Mouse (Mus musculus) CH12F3 (cell line): ENCODE results near the gene Gm45713.
"Not testable (repeated sequence)": the region's sequence is repeated elsewhere in the genome, so short reads cannot be mapped to it uniquely, and the experiment has no call there.

ENCODE experiments used
- in situ Hi-C: fragments of 300-500 bp; cut with MboI; formaldehyde crosslinking; loops from 2 replicates; pipeline ENCODE4 v1.14.3; 2020; ENCODE audit warnings: low sequenced_read_pairs

The Gm45713 gene

DNA sequence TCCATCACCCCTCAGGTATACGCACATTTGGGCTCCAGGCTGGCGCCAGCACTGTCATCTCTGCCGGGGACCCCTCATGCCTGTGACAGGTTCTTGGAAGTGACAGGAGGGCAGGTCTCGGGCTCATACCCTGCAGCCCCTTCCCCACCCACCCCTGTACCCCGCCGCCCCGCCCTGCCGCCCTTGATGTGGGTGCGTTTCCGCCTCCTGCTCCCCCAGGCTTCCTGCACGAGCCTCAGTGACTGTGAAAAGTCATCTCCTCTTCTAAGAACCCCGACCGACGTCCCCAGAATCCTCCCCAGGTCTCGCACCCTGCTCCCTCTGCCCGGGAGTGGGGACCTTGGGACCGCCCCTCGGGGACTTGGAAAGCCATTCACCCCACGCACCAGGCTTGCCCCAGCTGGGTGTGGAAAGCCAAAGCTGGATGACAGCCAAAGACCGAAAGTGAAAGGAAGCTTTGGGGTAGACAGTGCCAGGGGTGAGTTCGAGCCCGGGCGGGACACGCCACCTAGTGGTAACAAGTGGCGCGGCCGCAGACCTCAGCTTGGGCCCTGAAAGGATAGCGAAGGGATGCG lies at the start of gene Gm45713, which contains the start of gene Flt3l:
TSS of gene Gm45713 (minus strand) at position 239 of the 575 bp plus-strand sequence.
TSS of gene Flt3l (minus strand) at position 440 of the 575 bp plus-strand sequence.
- in situ Hi-C loops: no loop called here

DNA sequence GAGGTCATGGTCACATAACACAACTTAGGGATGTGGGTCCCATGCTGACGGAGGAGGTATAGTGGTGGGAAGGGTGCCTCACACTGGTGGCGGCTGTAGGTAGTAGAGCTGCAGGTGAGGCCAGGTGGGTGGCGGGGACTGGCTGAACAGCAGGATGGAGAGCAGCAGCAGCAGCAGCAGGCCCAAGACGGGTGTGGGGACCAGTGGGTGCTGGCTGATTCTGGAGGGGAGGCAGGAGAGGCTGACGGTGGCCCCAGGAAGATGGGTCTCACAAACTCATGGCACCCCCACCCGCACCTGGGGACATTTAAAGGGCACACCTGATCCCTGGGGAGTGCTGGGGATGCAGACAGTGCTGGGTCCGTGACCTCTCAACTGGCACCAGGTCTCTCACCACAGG lies 47.6 kb upstream of the Gm45713 start:
- in situ Hi-C loops: no loop called here

DNA sequence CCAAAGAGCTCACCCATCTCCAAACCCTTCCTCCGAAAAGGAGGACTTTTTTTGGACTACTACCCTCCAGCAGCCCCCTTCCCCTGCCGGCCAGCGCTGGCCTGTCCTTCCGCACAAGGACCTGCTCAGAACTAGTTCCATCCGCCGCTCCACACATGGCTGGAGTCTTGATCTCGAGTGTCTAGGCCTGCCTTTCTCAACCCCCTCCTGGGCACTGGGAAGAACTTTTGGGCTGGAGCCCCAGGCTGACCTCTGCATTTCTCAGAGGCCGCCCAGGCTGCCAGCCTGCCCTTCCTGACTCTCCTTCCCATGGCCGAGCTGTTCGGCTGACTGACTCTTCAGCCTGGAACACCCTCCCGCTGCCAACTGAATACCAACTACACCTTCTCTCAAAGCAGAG lies 46.6 kb upstream of the Gm45713 start:
- in situ Hi-C loops: no loop called here

DNA sequence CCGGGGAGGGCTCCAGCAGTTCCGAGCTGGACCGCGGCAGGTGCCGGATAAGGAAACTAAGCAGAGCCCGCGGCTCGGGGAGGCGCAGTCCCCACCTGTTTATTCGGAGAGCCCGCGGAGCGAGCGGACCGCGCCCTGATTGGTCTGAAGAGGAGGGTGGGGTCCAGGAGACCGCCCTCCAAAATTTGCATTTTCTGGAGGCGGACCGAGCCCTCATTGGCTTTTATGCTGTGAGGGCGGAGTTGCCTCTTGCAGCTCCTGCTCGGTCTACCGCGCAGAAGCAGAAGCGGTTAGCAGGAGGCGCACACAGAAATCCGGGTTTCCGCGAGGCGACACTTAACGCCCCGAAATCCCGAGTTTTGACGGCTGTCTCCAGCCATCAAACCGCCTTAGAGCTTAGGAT lies 46.2 kb upstream of the Gm45713 start:
- in situ Hi-C loops: no loop called here

DNA sequence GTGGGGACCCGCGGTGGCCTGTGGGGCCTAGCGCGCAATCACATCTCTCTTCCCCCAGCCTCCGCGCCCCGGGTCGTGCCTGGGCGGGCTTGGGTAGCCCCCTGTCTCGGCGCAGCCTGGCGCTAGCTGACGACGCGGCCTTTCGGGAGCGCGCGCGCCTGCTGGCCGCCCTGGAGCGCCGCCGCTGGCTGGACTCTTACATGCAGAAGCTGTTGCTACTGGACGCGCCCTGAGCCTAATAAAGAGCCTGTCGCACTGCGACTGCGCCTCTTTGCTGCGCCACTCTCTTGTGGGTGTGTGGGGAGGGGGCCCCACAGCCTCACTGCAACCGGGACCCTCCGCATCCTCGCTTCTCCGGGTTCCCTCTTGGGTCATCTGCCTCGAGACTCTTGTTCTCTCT lies 45.5 kb upstream of the Gm45713 start:
- in situ Hi-C loops: no loop called here

DNA sequence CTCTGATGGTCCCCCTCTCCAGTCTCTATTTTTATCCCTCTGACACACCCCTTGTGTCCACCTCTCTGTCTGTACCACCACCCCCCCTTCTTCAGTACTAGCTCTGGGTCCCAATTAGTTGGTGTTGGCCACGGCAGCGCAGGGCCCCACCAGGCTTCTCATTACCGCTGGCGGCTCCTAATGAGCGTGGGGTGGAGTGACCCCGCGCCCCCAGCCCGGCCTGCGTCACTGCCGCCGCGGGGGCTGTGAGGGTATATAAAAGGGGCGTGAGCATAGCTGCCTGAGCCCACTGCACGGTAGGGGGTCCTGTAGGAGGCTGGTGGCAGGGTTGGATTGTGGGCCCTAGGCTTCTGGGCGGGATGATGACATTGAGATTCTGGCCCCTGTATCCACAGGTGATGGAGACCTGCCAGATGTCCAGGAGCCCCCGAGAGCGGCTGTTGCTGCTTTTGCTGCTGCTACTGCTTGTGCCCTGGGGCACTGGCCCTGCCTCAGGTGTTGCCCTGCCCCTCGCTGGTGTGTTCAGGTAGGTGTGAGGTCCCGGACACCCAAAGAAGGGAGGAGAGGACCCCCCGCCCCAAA lies 45.0 kb upstream of the Gm45713 start, which contains the start of gene Pth2:
TSS of gene Pth2 (plus strand) at position 100 of the 582 bp plus-strand sequence.
- in situ Hi-C loops: no loop called here

DNA sequence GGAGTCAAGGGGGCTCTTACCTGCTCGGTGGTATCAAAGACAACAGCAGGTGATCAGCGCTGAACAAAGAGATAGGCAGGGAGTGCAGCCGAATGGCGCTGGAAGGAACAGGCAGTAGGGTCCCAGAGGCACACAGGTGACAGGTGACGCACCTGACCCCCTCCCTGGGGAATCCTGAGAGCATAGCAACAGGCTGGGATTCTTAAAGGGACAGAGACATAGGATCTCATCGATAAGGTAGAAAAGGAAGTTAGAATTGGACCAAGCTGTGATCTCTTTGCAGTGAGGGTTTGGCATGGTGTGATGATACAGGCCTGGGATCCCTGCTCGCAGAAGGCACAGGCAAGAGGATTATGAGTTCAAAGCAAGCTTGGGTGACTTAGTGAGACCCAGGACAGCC lies 43.4 kb upstream of the Gm45713 start, which contains the start of gene Gfy:
TSS of gene Gfy (minus strand) at position 101 of the 400 bp plus-strand sequence.
- in situ Hi-C loops: no loop called here

DNA sequence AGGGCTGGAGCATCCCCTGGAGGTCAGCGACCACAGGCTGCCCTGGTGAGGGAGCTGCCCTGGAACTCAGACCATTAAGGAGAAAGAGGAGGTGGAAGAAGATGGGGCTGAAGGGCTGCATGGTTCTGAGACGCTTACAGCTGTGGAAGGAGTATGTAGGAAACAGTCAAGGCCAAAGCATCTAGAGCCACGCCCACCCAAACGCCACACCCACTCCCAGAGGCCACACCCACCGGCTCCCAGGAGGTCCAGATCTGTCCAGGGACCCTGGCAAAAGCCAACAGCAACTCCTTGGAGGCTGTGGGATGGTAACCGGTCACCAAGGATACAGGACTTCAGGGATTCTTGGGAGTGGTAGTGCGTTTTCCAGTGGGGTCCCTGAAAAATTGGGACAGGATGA lies 42.5 kb upstream of the Gm45713 start:
- in situ Hi-C loops: no loop called here

DNA sequence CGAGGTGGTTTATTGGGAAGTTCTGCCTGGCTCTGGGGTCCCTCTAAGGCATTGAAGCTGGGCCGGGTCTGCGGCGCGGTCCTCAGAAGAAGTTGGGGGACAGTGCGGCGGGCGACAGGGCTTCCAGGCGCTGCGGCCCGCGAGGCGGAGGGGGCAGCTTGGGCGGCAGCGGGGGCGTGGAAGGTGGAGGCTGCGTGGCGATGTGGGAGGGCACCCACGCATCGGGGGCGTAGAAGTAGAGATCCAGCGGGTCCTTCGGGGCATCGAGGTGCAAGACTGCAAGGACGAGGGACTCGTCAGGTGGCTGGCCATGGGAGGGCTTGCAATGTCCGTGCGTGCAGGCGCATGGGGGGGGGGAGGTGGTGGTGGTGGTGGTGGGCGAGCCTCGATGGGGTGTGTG lies 40.3 kb upstream of the Gm45713 start:
- in situ Hi-C loops: no loop called here

DNA sequence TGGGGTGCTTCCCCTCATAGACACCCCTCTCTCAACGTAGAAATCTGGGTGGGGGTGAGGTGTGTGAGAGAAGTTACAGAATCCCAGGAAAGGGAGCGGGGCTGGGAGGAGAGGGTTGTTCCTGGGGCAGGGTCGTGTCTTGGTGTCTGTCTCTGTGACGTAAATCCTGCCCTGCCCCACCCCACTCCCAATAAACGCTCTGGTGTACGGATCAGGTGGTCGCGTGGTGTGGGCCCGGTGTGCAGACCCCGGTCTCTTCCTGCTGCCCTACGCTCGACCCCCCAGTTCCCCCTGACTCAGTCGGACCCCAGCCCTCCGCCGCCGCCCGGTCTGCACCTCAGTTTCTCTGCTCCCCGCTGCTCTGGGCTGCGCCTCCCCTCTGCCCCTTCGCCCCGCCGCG lies 39.9 kb upstream of the Gm45713 start:
- in situ Hi-C loops: no loop called here

DNA sequence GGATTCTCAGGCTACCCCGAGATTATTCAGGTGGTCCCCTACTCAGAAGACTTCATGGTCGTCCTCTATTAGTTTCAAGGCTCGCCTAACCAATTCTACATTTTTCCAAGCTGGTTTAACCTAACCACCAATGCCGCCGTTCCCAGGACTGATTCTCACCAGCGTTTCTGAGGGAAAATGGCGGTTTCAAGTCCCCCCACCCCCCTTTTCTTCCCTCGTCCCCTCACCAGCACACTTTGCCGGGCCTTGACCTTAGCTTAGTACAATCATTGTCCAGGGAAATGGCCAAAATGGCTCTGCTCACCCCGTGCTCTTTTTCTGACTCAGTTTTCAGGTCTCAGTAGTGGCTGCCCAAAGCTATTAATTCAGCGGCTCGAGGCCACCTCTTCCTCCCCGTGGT lies 39.4 kb upstream of the Gm45713 start:
- in situ Hi-C loops: no loop called here

DNA sequence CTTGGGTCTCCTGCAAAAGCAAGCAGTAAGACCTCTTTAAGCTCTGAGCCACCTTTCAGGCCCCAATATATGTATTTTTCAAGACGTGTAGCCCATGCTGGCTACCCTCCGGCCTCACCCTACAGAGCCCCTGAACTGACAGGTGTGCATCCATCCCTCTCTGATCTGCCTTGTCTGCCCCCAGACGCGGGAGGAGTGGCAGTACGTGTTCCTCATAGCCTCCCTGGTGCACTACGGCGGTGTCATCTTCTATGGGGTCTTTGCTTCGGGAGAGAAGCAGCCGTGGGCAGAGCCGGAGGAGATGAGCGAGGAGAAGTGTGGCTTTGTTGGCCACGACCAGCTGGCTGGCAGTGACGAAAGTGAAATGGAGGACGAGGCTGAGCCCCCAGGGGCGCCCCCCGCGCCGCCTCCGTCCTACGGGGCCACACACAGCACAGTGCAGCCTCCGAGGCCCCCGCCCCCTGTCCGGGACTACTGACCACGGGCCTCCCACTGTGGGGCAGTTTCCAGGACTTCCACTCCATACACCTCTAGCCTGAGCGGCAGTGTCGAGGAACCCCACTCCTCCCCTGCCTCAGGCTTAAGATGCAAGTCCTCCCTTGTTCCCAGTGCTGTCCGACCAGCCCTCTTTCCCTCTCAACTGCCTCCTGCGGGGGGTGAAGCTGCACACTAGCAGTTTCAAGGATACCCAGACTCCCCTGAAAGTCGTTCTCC lies 38.7 kb upstream of the Gm45713 start:
- in situ Hi-C loops: no loop called here

DNA sequence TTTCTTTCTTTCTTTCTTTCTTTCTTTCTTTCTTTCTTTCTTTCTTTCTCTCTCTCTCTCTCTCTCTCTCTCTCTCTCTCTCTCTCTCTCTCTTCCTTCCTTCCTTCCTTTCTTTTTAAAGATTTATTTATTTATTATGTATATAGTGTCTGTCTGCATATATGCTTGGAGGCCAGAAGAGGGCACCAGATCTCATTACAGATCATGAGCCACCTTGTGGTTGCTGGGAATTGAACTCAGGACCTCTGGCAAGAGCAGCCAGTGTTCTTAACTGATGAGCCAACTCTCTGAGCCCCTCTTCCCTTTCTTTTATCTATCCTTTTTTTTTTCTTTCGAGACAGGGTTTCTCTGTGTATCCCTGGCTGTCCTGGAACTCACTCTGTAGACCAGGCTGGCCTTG lies 37.7 kb upstream of the Gm45713 start:
- in situ Hi-C loops: not testable (repeated sequence)

DNA sequence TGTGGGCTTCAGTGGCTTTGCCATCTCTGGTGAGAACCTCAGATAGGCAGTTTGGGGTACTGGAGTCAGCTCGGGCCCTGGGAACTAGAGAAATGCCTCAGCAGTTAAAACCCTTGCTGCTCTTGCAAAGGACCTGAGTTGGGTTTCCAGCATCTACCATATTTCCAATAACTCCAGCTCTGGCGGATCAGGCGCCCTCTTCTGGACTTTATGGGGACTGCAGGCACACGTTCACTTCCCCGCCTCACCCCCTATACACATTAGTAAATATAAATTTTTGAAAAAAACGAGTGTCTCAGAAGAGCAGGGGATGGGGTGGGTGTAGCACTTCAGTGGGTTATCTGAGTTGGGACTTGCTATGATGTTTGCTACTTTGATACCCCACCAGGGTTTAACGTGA lies 36.9 kb upstream of the Gm45713 start:
- in situ Hi-C loops: no loop called here

DNA sequence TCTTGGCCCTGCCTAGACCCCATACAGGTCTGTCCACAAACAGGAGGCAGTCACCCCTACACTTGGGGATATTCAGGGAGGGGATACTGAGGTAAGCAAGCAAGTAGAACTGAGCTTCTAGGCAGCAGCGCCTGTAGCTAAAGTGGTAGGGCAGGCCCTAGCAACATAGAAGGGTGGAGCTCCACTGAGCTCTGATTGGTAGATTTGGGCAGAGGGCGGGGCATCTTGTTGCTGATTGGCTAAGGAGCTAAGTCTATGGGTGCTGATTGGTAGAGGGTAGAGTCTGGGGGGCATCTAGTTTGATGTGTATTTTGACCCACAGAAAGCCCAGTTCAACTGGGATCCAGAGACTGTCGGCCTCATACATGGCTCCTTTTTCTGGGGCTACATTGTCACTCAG lies 33.5 kb upstream of the Gm45713 start:
- in situ Hi-C loops: no loop called here

DNA sequence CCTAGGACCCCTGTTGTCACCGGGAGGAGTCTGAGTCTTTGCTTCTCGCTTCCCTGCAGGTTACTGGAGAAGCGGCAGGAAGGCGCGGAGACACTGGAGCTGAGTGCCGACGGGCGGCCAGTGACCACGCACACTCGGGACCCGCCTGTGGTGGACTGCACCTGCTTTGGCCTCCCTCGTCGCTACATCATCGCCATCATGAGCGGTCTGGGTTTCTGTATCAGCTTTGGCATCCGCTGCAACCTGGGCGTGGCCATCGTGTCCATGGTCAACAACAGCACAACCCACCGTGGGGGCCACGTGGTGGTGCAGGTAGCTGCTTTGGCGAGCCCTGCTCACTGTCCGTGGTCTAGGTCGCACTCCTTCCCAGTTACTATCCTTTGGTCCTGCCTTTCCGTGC lies 32.6 kb upstream of the Gm45713 start:
- in situ Hi-C loops: no loop called here

DNA sequence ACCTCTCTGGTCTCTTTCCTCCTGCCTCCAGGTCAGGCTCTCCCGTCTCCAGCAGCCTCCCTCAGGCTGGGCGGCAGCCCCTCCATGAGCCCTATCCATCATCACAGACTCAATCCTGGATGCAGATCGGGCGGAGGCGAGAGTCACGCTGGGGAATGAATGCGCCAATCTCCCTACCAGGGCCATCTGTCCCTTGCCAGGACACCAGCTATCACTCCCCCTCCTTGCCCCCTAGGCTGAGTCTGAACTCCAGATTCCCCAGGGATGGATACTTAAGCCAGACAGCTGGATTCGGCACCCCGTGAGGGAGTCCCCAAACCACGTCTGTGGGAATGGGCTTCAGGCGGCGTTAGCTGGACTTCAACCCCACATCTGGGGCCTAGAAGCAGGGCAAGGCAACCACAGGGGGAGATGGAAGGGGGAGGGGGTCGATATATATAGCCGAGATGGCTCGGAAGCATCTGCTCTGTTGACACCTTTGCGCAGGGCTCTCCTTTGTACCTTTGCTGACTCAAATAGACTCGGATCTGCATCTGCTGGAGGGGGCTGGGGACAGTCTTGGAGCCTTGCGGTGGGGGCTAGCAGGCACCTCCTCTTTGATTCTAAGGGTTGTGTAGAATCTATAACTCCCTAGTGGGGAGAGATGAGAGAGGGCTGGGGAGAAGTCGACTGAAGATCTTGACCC lies 31.9 kb upstream of the Gm45713 start:
- in situ Hi-C loops: no loop called here

DNA sequence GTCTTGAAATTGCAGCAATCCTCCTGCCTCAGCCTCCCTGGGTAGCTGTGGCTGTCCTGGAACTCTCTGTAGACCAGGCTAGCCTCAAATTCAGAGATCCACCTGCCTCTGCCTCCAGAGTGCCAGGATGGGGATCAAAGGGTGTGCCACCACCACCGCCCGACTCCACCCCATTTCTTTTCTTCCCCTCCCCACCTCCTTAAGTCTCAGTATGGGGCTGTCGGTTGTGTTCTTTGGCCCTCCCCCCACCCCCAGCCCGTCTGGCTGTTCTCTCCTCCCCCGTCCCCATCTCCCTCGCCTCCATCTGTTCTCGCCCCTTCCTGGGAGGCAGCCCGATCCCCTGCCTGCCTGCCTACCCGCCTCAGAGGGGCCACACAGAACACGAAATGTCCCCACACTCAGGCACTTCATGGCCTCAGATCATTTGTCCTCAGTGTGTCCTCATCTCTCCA lies 30.9 kb upstream of the Gm45713 start:
- in situ Hi-C loops: no loop called here

DNA sequence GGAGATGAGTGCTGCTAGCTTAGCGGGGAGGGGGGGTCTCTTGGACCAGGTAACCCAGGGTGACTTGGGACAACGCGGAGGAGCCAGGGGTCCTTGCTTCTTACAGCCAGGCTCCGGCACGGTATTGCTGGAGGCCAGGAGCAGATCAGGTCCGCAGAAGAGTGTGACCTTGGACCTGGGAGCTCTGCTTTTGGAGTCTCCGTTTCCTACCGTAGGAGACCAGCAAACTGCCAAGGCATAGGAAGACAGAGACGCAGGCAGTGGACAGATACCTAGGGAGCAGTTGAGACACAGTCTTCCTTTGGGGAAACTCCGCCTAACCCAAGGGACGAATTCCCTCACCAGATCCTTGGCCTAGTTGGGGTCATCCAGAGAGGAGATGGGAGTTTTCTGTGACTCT lies 29.7 kb upstream of the Gm45713 start:
- in situ Hi-C loops: no loop called here

DNA sequence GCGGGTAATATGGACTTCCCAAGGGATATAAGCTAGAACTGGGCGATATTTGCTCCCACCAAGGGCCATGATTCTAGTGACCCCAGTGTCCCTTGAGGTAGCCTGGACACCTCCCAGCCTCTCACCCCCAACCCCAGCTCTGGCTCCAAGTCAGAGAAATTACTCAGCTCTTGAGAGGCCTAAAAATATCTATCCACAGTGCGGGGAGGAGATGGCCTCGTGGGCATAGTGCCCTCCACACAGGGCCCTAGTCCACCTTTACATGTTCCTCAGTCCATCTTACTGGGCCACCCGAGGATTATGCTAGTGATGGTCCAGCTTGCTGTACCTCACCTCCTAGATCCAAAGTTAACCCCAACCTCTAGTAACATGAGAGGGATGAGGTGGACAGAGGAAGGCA lies 28.8 kb upstream of the Gm45713 start:
- in situ Hi-C loops: no loop called here

DNA sequence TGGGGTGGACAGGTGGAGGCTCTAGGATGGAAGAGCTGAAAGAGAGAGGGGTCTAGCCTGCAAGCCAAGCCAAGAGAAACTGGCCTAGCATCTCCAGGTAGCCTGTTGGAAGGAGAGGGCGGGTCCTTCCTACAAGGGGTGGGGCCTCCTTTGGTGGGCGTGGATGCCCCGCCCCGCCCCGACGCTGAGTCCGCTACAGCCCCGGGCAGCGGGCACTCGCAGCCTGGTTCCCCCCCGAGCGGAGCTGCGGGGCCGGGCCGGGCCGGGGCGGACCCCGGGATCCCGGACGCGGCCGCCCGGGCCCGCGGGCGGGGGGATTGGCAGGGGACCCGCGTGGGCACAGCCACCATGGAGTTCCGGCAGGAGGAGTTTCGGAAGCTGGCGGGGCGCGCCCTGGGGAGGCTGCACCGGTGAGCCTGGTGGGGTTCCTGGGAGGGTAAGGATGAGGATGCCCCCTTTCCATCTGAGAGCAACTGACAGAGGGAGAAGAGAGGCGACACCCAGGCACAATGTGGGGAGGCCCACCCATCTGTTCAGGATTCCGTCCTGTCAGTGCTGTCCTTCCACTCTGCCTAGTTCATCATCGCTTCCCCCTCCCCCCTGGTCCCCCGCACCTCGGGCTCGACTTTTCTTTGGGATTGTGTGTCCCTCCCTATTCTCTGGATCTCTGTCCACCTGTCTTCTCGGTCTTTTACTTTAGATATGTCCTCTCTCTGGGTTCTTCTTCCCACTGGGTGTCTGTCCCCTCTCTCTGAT lies 27.9 kb upstream of the Gm45713 start, which contains the start of gene Slc17a7:
TSS of gene Slc17a7 (plus strand) at position 215 of the 756 bp plus-strand sequence.
- in situ Hi-C loops: no loop called here
